Comparison of ENCODE assay signal across 12 mouse cellular contexts in genomic region chr1:34827900-34828299, GRCm38 (mm10). TPM values are rescaled to one million over a fixed set of nuclear protein-coding genes. Genes with fewer than 3 reads are reported as not detected.
A peak's percentile ranks its signal among the peaks of the same experiment; 100 is the strongest.
DNase-seq lines count a peak whose midpoint lies in the region; ATAC-seq lines count a peak whose summit lies in the region.
"Had no signal": no experiment of that assay in that cellular context is flagged by ENCODE, and none has a peak within 500 bp of the region (broad histone marks: within the 10 kb centered on the region; RNA-seq: fewer than 3 reads in every experiment).

No protein-coding gene starts in this region.

- no peak for ATAC-seq in embryonic facial prominence, embryonic 14.5 days (ENCODE audit: low read depth)
- 0 out of 2 replicates have a peak, but pooled peaks have one; percentile 30 for ATAC-seq in liver, embryonic 12.5 days
- ATAC-seq in granulocyte monocyte progenitor cell, adult 5-6 weeks (replicated peaks; ENCODE audit: poor library complexity, severe bottlenecking), result peak; percentile 41
- ATAC-seq in neutrophil, adult 5-6 weeks (ENCODE audit: extremely low read depth, insufficient number of reproducible peaks, low FRiP score, poor library complexity, severe bottlenecking), result peak; percentile 51

- no peak overlapping the region for H3K4me3 ChIP-seq in embryonic facial prominence, embryonic 14.5 days (ENCODE audit: low read depth, low read length)
- H3K4me3 ChIP-seq in embryonic facial prominence, embryonic 10.5 days, result no peak overlapping the region
- H3K4me3 ChIP-seq in liver, embryonic 12.5 days, result no peak overlapping the region
- H3K4me3 ChIP-seq: forebrain, embryonic 10.5 days; limb, embryonic 10.5 days; stomach, embryonic 15.5 days had no signal

- no peak overlapping the region for H3K27ac ChIP-seq in embryonic facial prominence, embryonic 14.5 days (replicated peaks; ENCODE audit: low read depth, low read length)
- H3K27ac ChIP-seq in embryonic facial prominence, embryonic 10.5 days (replicated peaks), result no peak overlapping the region
- H3K27ac ChIP-seq in liver, embryonic 12.5 days, result no peak overlapping the region
- H3K27ac ChIP-seq: forebrain, embryonic 10.5 days; limb, embryonic 10.5 days; stomach, embryonic 15.5 days had no signal

- no peaks in the 10 kb centered on the region for H3K9me3 ChIP-seq in embryonic facial prominence, embryonic 14.5 days (ENCODE audit: control insufficient read depth, low read length)
- H3K9me3 ChIP-seq in embryonic facial prominence, embryonic 10.5 days, result no peaks in the 10 kb centered on the region
- no peaks in the 10 kb centered on the region for H3K9me3 ChIP-seq in liver, embryonic 12.5 days (replicated peaks)
- H3K9me3 ChIP-seq: forebrain, embryonic 10.5 days; G1E; limb, embryonic 10.5 days; stomach, embryonic 15.5 days had no signal

- peaks cover 57% of the 10 kb centered on the region for H3K36me3 ChIP-seq in embryonic facial prominence, embryonic 14.5 days (ENCODE audit: control insufficient read depth, insufficient read depth, low read length)
- H3K36me3 ChIP-seq in embryonic facial prominence, embryonic 10.5 days (replicated peaks), result peaks cover 99% of the 10 kb centered on the region
- peaks cover 91% of the 10 kb centered on the region for H3K36me3 ChIP-seq in liver, embryonic 12.5 days

- no peak overlapping the region for H3K4me2 ChIP-seq in embryonic facial prominence, embryonic 14.5 days (ENCODE audit: low read depth, low read length)
- no peak overlapping the region for H3K4me2 ChIP-seq in liver, embryonic 12.5 days
- H3K4me2 ChIP-seq: stomach, embryonic 15.5 days had no signal

- DNase-seq in embryonic facial prominence, embryonic 14.5 days (ENCODE audit: low spot score), result peak; percentile 36
- DNase-seq in embryonic facial prominence, embryonic 10.5 days (ENCODE audit: low spot score), result no peak
- no peak for DNase-seq in liver
- no peak for DNase-seq in cerebellum, adult 11 months
- DNase-seq in urinary bladder, postnatal 10 days (ENCODE audit: low spot score), result no peak

- H3K4me1 ChIP-seq in embryonic facial prominence, embryonic 14.5 days (ENCODE audit: control insufficient read depth, insufficient read depth, low read length), result no peaks in the 10 kb centered on the region
- peaks cover 10% of the 10 kb centered on the region; the same call in 1 of the 2 replicates for H3K4me1 ChIP-seq in embryonic facial prominence, embryonic 10.5 days
- H3K4me1 ChIP-seq in liver, embryonic 12.5 days, result no peaks in the 10 kb centered on the region
- H3K4me1 ChIP-seq: forebrain, embryonic 10.5 days; stomach, embryonic 15.5 days had no signal

- no peaks in the 10 kb centered on the region for H3K27me3 ChIP-seq in embryonic facial prominence, embryonic 14.5 days (replicated peaks; ENCODE audit: control insufficient read depth, insufficient read depth, low read length)
- H3K27me3 ChIP-seq in embryonic facial prominence, embryonic 10.5 days (replicated peaks; ENCODE audit: low read depth, poor library complexity, severe bottlenecking), result no peaks in the 10 kb centered on the region
- no peaks in the 10 kb centered on the region for H3K27me3 ChIP-seq in liver, embryonic 12.5 days (replicated peaks)
- H3K27me3 ChIP-seq: stomach, embryonic 15.5 days had no signal

- no peak overlapping the region for H3K9ac ChIP-seq in embryonic facial prominence, embryonic 14.5 days (ENCODE audit: low read depth, low read length)
- no peak overlapping the region for H3K9ac ChIP-seq in liver, embryonic 12.5 days
- H3K9ac ChIP-seq: stomach, embryonic 15.5 days had no signal

- WGBS in embryonic facial prominence, embryonic 14.5 days, result 79% methylated on average over 7 of the region's 7 CpGs
- WGBS in embryonic facial prominence, embryonic 10.5 days, result 88% methylated on average over 7 of the region's 7 CpGs
- 72% methylated on average over 7 of the region's 7 CpGs for WGBS in liver, embryonic 12.5 days (ENCODE audit: insufficient replicate concordance)

RNA-seq across cellular contexts. Expression of gene Fam168b, which starts 15.0 kb away (rescaled TPM):
- polyA plus RNA-seq in embryonic facial prominence, embryonic 14.5 days (2014; fragmentation: Nextera tagmentation; extraction: Ambion mirVana), result 68.1 and 75.1 TPM in 2 replicates
- polyA plus RNA-seq in embryonic facial prominence, embryonic 10.5 days (2016; fragmentation: Nextera tagmentation; extraction: Ambion mirVana), result 115 and 119 TPM in 2 replicates
- 32.6 and 35.1 TPM in 2 replicates for polyA plus RNA-seq in liver, embryonic 12.5 days (2016; fragmentation: Nextera tagmentation; extraction: Ambion mirVana)
- total RNA-seq in granulocyte monocyte progenitor cell, adult 5-6 weeks (2014; fragmentation: Nextera tagmentation), result 45.7 and 55.5 TPM in 2 replicates
- total RNA-seq in granulocyte monocyte progenitor cell, adult 5-6 weeks (2017), result 54.2 and 59.6 TPM in 2 replicates
- total RNA-seq in neutrophil, adult 5-6 weeks (2017), result 137 and 149 TPM in 2 replicates

RNA-seq across cellular contexts. Expression of gene Plekhb2, which starts 21.9 kb away (rescaled TPM):
- 18.3 and 18.6 TPM in 2 replicates for polyA plus RNA-seq in embryonic facial prominence, embryonic 14.5 days (2014; fragmentation: Nextera tagmentation; extraction: Ambion mirVana)
- polyA plus RNA-seq in embryonic facial prominence, embryonic 10.5 days (2016; fragmentation: Nextera tagmentation; extraction: Ambion mirVana), result 24.6 and 28.3 TPM in 2 replicates
- 12.5 and 13.3 TPM in 2 replicates for polyA plus RNA-seq in liver, embryonic 12.5 days (2016; fragmentation: Nextera tagmentation; extraction: Ambion mirVana)
- total RNA-seq in granulocyte monocyte progenitor cell, adult 5-6 weeks (2014; fragmentation: Nextera tagmentation), result 26.0 and 29.6 TPM in 2 replicates
- total RNA-seq in granulocyte monocyte progenitor cell, adult 5-6 weeks (2017), result 16.4 and 19.3 TPM in 2 replicates
- 27.1 and 28.2 TPM in 2 replicates for total RNA-seq in neutrophil, adult 5-6 weeks (2017)
